Mouse (Mus musculus): ENCODE data around the gene Ddb2. TPM values are rescaled to one million over a fixed set of nuclear protein-coding genes. Genes with fewer than 3 reads are reported as not detected.

Gene Ddb2
- polyA plus RNA-seq, 1 experiment from 2014 or later: 5.5 TPM

DNA sequence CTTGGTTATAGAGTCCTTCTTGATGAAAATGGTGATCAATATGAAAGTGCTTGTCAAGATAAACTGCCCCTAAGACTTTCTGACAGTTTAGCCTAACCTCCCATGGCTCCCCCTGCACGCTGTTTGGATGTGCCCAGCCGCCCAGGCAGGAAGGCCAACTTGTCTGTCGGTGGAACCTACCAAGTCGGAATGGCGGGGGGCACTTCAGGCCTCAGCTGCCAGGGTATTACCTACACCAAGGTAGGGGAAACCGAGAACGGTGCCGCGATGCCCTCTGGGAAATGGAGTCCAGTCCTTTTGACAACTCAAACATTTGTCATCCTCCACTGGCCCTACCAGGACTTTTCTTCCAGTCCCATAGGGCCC, 53.7 kb downstream of the Ddb2 start:
- ATAC-seq (ENCODE audit: low read depth): peak; percentile 95
- WGBS (ENCODE audit: insufficient replicate concordance): 0% methylated on average over 9 of the region's 9 CpGs

DNA sequence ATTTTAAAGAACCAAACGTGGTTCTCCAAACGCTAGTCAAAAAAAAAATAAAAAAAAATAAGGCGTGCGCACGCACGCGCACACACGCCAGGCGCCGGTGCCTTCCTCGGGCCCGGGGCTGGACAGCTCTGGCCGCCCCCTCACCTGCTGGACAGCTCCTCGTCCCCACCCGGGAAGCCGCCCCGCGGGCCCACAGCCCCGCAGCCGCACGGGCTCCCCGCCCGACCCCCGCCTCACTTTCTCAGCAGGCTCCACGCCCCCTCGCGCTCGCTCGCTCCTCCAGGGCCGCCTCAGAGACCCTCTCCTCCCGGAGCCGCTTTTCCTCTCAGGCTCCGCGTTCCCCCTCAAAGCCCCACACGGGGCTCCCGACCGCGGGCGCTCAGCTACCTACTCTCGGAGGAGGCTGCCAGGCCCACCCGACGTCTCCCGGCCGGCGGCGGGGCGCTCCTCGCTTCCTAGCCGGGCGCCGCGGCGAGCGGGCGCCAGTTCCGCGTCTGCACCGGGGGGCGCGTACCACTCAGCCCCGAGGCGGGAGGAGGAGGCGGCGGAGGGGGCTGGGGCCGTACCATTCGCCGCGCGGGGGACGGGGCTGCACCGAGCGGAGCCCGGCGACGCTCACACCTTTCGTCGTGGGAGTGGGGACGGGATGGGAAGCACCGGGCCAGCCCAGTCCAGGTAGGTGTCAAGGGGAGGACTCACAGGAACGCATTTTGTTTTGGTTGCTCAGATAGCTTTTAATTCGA, 54.2 kb downstream of the Ddb2 start:
- no peaks in the 10 kb centered on the region for H3K27me3 ChIP-seq
- H3K36me3 ChIP-seq: peaks cover 8% of the 10 kb centered on the region
- WGBS (ENCODE audit: insufficient replicate concordance): under 1% methylated on average over 81 of the region's 81 CpGs
- H3K4me3 ChIP-seq (replicated peaks): peak overlapping the region; percentile 94
- peaks cover 23% of the 10 kb centered on the region for H3K4me1 ChIP-seq (replicated peaks)
- no peaks in the 10 kb centered on the region for H3K9me3 ChIP-seq (replicated peaks)
- H3K9ac ChIP-seq: peak overlapping the region; percentile 87
- peak; percentile 79 for DNase-seq
- ATAC-seq (ENCODE audit: low read depth): peak; percentile 90
- H3K27ac ChIP-seq: peak overlapping the region; percentile 85
- peak overlapping the region; percentile 100 for H3K4me2 ChIP-seq

More for the DNA sequence above, 53.7 kb downstream of the Ddb2 start:
- Histone ChIP-seq H3K9me3 (replicated peaks) (no peaks in the 10 kb centered on the region), H3K27ac (peak overlapping the region; percentile 85), H3K4me1 (replicated peaks) (peaks cover 23% of the 10 kb centered on the region), H3K27me3 (no peaks in the 10 kb centered on the region), H3K4me3 (replicated peaks) (peak overlapping the region; percentile 94), H3K9ac (peak overlapping the region; percentile 87), H3K36me3 (peaks cover 3% of the 10 kb centered on the region), H3K4me2 (peak overlapping the region; percentile 100)
- peak; percentile 97 for DNase-seq

DNA sequence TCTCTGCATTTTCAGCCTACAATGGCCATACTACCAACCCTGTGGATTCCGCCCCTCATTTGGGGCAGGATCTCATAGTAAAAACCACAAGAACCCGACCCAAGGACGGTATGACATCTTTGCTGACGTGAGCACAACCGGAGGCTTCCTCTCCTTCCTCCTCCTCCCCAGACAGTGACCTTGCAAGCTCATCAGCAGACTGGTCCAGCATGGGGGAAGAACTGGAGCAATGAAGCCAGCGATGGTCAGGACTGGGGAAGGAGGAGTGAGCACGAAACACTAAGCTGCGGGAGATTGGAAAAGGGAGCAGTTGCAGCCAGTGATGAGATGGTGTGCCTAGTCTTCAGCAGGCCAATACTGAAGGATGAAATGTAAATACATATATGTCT, 54.8 kb downstream of the Ddb2 start:
- 7% methylated on average over 8 of the region's 8 CpGs for WGBS (ENCODE audit: insufficient replicate concordance)
- no peak for DNase-seq

DNA sequence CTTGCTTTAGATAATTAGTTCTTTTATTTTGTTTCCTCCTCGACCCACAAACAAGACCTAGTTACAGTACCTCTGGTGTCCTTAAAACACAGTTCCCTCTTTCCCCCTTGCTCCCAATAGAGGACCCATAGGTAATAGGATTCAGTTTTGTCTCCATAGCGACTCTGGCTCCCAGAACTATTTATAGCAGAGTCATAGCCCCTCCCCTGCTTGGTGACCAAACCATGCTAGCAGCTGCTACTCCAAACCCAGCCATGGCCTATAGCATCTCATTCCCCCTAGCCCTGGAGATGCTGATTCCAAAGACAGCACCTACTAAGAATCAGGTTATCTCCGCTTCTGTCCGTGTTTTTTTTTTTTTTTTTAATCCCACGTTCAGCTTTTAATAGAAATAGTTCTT, 56.1 kb downstream of the Ddb2 start:
- Histone ChIP-seq H3K27ac (no peak overlapping the region), H3K9me3 (replicated peaks) (no peaks in the 10 kb centered on the region), H3K4me3 (replicated peaks) (no peak overlapping the region), H3K4me1 (replicated peaks) (peaks cover 23% of the 10 kb centered on the region), H3K36me3 (peaks cover 19% of the 10 kb centered on the region), H3K9ac (no peak overlapping the region), H3K4me2 (no peak overlapping the region), H3K27me3 (no peaks in the 10 kb centered on the region)
- ATAC-seq (ENCODE audit: low read depth): no peak
- no peak for DNase-seq
- WGBS (ENCODE audit: insufficient replicate concordance): 57% methylated on average over 5 of the region's 5 CpGs

More for the DNA sequence above, 54.8 kb downstream of the Ddb2 start:
- Histone ChIP-seq H3K4me1 (replicated peaks) (peaks cover 23% of the 10 kb centered on the region), H3K4me3 (replicated peaks) (peak overlapping the region; percentile 94), H3K4me2 (peak overlapping the region; percentile 100), H3K27ac (no peak overlapping the region), H3K36me3 (peaks cover 8% of the 10 kb centered on the region), H3K27me3 (no peaks in the 10 kb centered on the region), H3K9me3 (replicated peaks) (no peaks in the 10 kb centered on the region), H3K9ac (peak overlapping the region; percentile 87)
- no peak for ATAC-seq (ENCODE audit: low read depth)

DNA sequence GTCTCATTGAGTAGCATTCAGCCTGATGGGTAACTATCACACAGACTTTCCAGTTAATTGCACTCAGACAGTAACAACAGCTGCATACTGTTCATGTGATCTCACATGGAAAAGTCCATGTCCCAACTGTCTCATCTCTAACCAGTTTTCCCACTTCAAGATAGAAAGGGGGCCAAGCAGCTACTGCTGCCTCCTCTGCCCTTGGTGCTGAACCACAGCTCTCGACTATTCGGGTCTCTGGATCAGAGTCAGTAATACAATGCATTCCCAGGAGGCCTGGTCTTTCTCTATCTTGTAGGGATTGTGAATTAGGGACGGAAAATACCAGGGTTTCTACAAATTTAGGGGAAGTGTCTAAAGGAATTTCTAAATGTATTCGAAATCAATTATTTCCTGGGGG, 57.0 kb downstream of the Ddb2 start:
- no peak overlapping the region for H3K4me3 ChIP-seq (replicated peaks)
- H3K27ac ChIP-seq: no peak overlapping the region
- no peak overlapping the region for H3K9ac ChIP-seq
- ATAC-seq (ENCODE audit: low read depth) (no peak), DNase-seq (no peak)
- WGBS (ENCODE audit: insufficient replicate concordance): 65% methylated on average over 4 of the region's 4 CpGs
- peaks cover 23% of the 10 kb centered on the region for H3K4me1 ChIP-seq (replicated peaks)
- peaks cover 23% of the 10 kb centered on the region for H3K36me3 ChIP-seq
- no peaks in the 10 kb centered on the region for H3K27me3 ChIP-seq
- H3K4me2 ChIP-seq: no peak overlapping the region
- no peaks in the 10 kb centered on the region for H3K9me3 ChIP-seq (replicated peaks)

DNA sequence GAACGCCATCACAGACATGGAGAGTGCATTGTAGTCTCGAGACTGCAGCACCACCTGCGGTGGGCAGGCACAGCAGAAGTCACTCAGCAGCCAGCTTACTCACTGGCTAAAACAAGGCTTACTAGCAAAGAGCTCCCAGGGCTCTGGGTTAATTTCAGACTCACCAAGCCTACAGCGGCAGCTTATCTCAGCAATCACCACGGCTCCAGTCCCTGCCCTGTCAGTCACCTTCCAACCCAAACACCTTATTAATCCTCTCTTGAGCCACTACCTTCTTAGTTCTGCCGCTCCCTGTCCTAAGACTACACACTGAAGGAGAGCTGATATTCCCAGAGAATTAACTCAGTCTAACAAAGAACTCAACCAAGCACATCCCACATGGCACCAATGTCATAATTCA, 60.5 kb downstream of the Ddb2 start:
- Histone ChIP-seq H3K27ac (no peak overlapping the region), H3K9me3 (replicated peaks) (no peaks in the 10 kb centered on the region), H3K9ac (no peak overlapping the region), H3K4me2 (no peak overlapping the region), H3K4me1 (replicated peaks) (no peaks in the 10 kb centered on the region; the same call in 1 of the 2 replicates), H3K36me3 (peaks cover 44% of the 10 kb centered on the region), H3K27me3 (no peaks in the 10 kb centered on the region), H3K4me3 (replicated peaks) (no peak overlapping the region)
- no peak for ATAC-seq (ENCODE audit: low read depth)
- 70% methylated on average over 6 of the region's 6 CpGs for WGBS (ENCODE audit: insufficient replicate concordance)
- no peak for DNase-seq

DNA sequence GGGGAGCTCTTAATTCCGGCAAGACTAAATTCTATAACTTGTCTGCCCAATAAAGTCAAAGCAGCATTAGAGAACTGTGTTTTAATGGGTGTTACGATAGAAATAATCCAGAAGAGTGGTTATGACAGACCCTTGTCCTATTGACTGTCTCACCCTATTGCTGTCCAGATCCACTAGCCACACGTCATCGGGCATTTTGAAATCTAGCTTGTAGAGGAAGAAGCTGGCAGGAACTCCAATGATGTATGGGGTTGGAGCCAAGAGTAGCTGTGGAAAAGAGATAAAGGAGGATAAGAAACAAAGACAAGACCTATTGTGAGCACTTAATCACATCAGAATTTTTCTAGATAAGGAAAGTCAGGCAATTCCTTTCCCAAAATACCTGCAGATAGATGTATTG, 61.3 kb downstream of the Ddb2 start:
- Histone ChIP-seq H3K4me1 (replicated peaks) (no peaks in the 10 kb centered on the region; the same call in 1 of the 2 replicates), H3K4me3 (replicated peaks) (no peak overlapping the region), H3K27ac (no peak overlapping the region), H3K36me3 (peaks cover 44% of the 10 kb centered on the region), H3K4me2 (no peak overlapping the region), H3K9me3 (replicated peaks) (no peaks in the 10 kb centered on the region), H3K27me3 (no peaks in the 10 kb centered on the region), H3K9ac (no peak overlapping the region)
- ATAC-seq (ENCODE audit: low read depth) (no peak), DNase-seq (no peak)
- WGBS (ENCODE audit: insufficient replicate concordance): 80% methylated on average over 4 of the region's 4 CpGs

DNA sequence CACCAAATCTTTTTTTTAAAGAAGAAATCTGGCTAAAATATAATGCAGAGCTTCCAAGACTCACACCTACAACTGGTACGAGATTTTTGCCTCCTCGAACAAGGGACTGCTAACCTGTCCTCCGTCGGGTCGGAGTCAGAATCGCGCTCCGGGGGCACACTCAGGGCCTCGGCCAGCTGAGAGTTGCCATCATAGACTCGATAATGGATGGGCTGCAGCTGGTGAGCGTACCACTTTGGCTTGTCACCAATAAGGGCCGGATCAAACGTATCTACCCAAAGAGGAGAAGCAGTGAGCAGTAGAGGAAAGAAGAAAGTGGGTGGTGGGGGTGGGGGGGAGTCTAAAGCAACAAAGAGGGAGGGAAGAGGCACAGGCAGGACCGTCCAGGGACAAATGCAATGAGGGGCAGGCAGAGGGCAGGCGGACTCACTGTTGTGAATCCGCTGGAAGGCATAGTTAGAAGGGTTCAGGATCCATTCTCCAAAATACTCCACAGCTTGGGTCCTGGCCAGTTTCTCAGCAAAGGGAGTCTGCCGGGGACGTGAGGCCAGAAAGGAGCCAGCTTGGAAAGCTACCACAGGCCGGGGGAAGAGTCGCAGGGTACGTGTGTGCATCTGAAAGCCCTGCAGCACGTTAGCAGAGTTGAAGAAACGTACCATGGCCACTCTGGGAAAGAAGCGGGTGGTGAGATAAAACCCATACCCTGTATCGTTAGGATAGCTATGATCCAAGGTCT, 67.0 kb downstream of the Ddb2 start:
- no peak overlapping the region for H3K4me2 ChIP-seq
- no peak overlapping the region for H3K9ac ChIP-seq
- ATAC-seq (ENCODE audit: low read depth) (no peak), DNase-seq (no peak)
- H3K36me3 ChIP-seq: peaks cover 53% of the 10 kb centered on the region
- H3K4me1 ChIP-seq (replicated peaks): peaks cover 10% of the 10 kb centered on the region
- no peaks in the 10 kb centered on the region for H3K27me3 ChIP-seq
- H3K27ac ChIP-seq: no peak overlapping the region
- no peaks in the 10 kb centered on the region for H3K9me3 ChIP-seq (replicated peaks)
- WGBS (ENCODE audit: insufficient replicate concordance): 81% methylated on average over 25 of the region's 25 CpGs
- no peak overlapping the region for H3K4me3 ChIP-seq (replicated peaks)

DNA sequence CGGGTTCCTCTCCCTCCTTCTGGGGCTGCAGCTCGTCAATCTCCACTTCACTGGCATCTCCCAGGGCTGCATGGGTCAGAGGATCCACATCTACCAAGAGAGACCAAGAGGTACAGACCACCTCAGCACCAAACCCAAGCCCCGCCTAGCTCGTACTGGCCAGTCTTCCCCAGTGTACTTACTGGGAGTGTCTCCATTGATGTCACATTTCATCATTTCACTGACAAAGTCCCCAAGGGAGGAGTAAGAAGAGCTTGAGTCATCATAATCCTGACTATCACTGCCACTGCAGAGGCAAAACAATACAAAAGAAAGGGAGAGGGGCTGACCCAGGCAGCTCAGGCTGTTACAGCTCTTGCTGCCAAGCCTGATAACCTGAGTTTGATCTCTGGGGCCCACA, 69.2 kb downstream of the Ddb2 start:
- ATAC-seq (ENCODE audit: low read depth) (no peak), DNase-seq (no peak)
- Histone ChIP-seq H3K4me2 (no peak overlapping the region), H3K4me1 (replicated peaks) (peaks cover 27% of the 10 kb centered on the region), H3K27ac (no peak overlapping the region), H3K9me3 (replicated peaks) (no peaks in the 10 kb centered on the region), H3K9ac (no peak overlapping the region), H3K36me3 (peaks cover 48% of the 10 kb centered on the region), H3K27me3 (no peaks in the 10 kb centered on the region), H3K4me3 (replicated peaks) (no peak overlapping the region)
- 61% methylated on average over 4 of the region's 4 CpGs for WGBS (ENCODE audit: insufficient replicate concordance)

DNA sequence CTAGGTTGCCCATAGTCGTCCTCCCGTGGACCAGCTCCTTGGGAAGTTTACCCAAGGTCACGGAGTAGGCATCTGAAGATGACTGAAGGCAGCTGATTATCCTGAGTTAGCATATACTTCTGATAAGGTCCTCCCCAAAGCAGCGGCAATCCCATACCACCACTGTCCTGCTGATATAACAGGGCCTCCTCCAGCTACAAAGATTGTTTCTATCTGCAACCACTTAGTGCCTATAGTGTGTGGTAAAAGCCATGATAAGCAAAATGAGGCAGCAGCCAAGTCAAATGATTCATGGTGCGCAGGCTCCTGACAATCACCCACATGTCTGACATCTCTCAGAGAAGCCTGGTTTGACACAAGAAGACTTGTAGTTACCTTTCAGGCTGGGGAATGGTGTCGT, 71.8 kb downstream of the Ddb2 start:
- peaks cover 58% of the 10 kb centered on the region for H3K36me3 ChIP-seq
- 36% methylated on average over 6 of the region's 6 CpGs for WGBS (ENCODE audit: insufficient replicate concordance)
- H3K27me3 ChIP-seq: no peaks in the 10 kb centered on the region
- H3K9me3 ChIP-seq (replicated peaks): no peaks in the 10 kb centered on the region
- ATAC-seq (ENCODE audit: low read depth) (peak; percentile 88), DNase-seq (peak; percentile 27)
- peaks cover 27% of the 10 kb centered on the region for H3K4me1 ChIP-seq (replicated peaks)
- no peak overlapping the region for H3K9ac ChIP-seq
- H3K4me2 ChIP-seq: no peak overlapping the region
- H3K27ac ChIP-seq: no peak overlapping the region
- H3K4me3 ChIP-seq (replicated peaks): no peak overlapping the region

DNA sequence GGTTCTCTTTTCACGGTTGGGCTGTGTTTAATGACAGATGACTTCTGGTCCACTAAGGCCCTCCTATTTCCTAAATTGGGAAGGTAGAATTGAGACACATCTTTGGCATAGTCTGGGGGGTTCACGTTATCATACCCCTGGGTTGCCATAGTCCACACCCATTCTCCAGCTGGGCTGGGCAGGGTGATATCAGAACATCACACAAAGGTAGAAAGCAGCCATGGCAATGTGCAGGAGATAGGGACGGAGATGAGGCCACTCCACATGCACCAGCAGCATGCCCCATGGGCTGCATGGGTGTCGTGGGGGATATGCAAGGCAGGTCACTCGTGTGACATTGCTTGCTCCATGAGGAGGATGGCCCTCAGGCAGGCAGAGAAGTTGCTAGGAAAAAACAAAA, 73.2 kb downstream of the Ddb2 start:
- 40% methylated on average over 5 of the region's 5 CpGs for WGBS (ENCODE audit: insufficient replicate concordance)
- Histone ChIP-seq H3K27me3 (no peaks in the 10 kb centered on the region), H3K27ac (no peak overlapping the region), H3K4me1 (replicated peaks) (peaks cover 27% of the 10 kb centered on the region), H3K4me2 (no peak overlapping the region), H3K9ac (no peak overlapping the region), H3K4me3 (replicated peaks) (no peak overlapping the region), H3K36me3 (peaks cover 60% of the 10 kb centered on the region), H3K9me3 (replicated peaks) (no peaks in the 10 kb centered on the region)
- peak; percentile 73 for ATAC-seq (ENCODE audit: low read depth)
- no peak for DNase-seq
